Mouse (Mus musculus) limb, embryonic 15.5 days (tissue): ENCODE measurements at regions not wholly inside any gene's neighbourhood (a gene's known extent, or its start where the extent isn't known, plus 50 kb on each side); places are given as distances from the start of the nearest gene placed in this dataset.

Source experiments
- ATAC-seq: fragments of 200-750 bp; cut with Nextera tagmentation; 2 replicates; pipeline ENCODE4 v1.8.0; 2017; ENCODE audit warnings: low read depth, moderate TSS enrichment; ENCODE audit not compliant: insufficient number of reproducible peaks, low FRiP score, low TSS enrichment
- H3K27ac ChIP-seq: fragments of 300-500 bp; sonication (generic); 2 replicates; pipeline ENCODE4 v1.5.1; 2015; ENCODE audit warnings: moderate library complexity, mild to moderate bottlenecking, inconsistent platforms
- H3K27me3 ChIP-seq: fragments of 300-500 bp; sonication (generic); 2 replicates; pipeline ENCODE4 v1.6.1; 2015; ENCODE audit warnings: inconsistent platforms
- H3K36me3 ChIP-seq: fragments of 300-500 bp; sonication (generic); 2 replicates; pipeline ENCODE4 v1.6.1; 2015; ENCODE audit warnings: inconsistent platforms
- H3K4me1 ChIP-seq: fragments of 300-500 bp; sonication (generic); 2 replicates; pipeline ENCODE4 v1.6.1; 2015; ENCODE audit warnings: inconsistent platforms
- H3K4me2 ChIP-seq: fragments of 300-500 bp; sonication (generic); 2 replicates; pipeline ENCODE4 v1.6.1; 2015; ENCODE audit warnings: mild to moderate bottlenecking, inconsistent platforms
- H3K4me3 ChIP-seq: fragments of 300-500 bp; sonication (generic); 2 replicates; pipeline ENCODE4 v1.5.1; 2015; ENCODE audit warnings: mild to moderate bottlenecking, inconsistent platforms
- H3K9ac ChIP-seq: fragments of 300-500 bp; sonication (generic); 2 replicates; pipeline ENCODE4 v1.6.1; 2015; ENCODE audit warnings: inconsistent platforms
- H3K9me3 ChIP-seq: fragments of 300-500 bp; sonication (generic); 2 replicates; pipeline ENCODE4 v1.6.1; 2016; ENCODE audit warnings: inconsistent platforms
- WGBS: fragments of 180-500 bp; shearing (Covaris S2); methylation state at CpG from one replicate; pipeline ENCODE4 v1.1.7; 2015; 5-methylcytosine and 5-hydroxymethylcytosine counted together

DNA sequence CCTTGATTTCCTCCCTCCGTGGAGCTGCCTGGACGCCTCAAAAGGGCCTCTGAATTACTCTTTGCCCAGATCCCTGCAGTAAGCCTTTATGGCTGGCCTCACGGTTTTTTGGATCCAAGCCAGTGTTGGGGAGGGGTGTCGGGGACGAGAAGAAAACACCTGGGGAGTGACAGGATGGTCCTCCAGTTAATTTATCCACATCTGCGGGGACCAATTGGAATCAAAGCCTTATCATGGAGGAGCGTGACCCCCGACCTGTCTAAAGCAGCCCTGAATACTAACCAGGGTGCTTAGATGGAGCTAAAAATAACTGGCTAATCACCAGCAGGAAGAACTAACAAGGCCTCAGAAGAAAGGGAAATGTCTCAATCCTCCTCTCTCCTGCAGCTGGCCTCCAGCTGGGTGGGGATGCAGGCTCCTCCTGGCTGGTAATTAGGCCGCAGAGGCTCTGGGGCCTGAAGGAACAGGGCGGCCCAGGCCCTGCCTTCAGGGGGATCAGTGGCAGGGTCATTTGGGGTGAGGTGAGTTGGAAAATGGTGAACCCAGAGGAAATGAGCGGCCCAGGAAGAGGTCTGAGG, 107.2 kb upstream of the Atp1a1 start:
- H3K9ac ChIP-seq = no peak overlapping the region
- no peaks in the 10 kb centered on the region for H3K36me3 ChIP-seq
- H3K9me3 ChIP-seq = no peaks in the 10 kb centered on the region
- peak overlapping the region; percentile 64; the same call in 1 of the 2 replicates for H3K27ac ChIP-seq
- ATAC-seq = no peak
- no peaks in the 10 kb centered on the region for H3K27me3 ChIP-seq
- WGBS = 15% methylated on average over 11 of the region's 11 CpGs
- no peak overlapping the region; the same call in 1 of the 2 replicates for H3K4me2 ChIP-seq
- H3K4me3 ChIP-seq = no peak overlapping the region
- peaks cover 33% of the 10 kb centered on the region for H3K4me1 ChIP-seq

GRCm38 (mm10) chr3:101709379-101709970, 105.0 kb upstream of the Atp1a1 start:
- peaks cover 33% of the 10 kb centered on the region for H3K4me1 ChIP-seq
- H3K9ac ChIP-seq = no peak overlapping the region
- no peak overlapping the region for H3K4me3 ChIP-seq
- H3K36me3 ChIP-seq = no peaks in the 10 kb centered on the region
- 62% methylated on average over 12 of the region's 12 CpGs for WGBS
- no peak overlapping the region for H3K4me2 ChIP-seq
- no peak for ATAC-seq
- H3K9me3 ChIP-seq = no peaks in the 10 kb centered on the region
- no peak overlapping the region for H3K27ac ChIP-seq
- H3K27me3 ChIP-seq = no peaks in the 10 kb centered on the region

DNA sequence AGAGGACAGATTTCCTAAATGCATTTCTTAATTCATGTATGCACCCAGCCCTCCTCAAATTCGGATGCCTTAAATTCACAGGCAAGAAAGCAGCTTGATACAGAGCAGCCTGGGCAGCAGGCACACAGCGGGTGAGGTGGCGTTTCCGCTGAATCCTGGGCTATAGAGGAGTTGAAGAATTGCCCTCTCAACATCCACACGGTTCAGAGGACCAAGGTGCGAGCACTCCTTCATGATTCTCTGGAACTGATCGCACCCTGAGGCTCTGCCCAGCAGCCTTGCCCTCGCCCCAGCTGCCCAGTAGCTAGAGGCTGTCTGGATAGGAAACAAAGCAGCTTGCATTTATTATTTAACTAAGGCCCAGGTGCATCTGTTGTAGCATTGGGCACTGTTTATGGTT, 104.3 kb upstream of the Atp1a1 start:
- no peak for ATAC-seq
- H3K9me3 ChIP-seq = no peaks in the 10 kb centered on the region
- WGBS = 63% methylated on average over 8 of the region's 8 CpGs
- no peak overlapping the region for H3K4me3 ChIP-seq
- no peak overlapping the region for H3K27ac ChIP-seq
- H3K27me3 ChIP-seq = no peaks in the 10 kb centered on the region
- peaks cover 33% of the 10 kb centered on the region for H3K4me1 ChIP-seq
- H3K9ac ChIP-seq = no peak overlapping the region
- H3K4me2 ChIP-seq = no peak overlapping the region
- no peaks in the 10 kb centered on the region for H3K36me3 ChIP-seq

DNA sequence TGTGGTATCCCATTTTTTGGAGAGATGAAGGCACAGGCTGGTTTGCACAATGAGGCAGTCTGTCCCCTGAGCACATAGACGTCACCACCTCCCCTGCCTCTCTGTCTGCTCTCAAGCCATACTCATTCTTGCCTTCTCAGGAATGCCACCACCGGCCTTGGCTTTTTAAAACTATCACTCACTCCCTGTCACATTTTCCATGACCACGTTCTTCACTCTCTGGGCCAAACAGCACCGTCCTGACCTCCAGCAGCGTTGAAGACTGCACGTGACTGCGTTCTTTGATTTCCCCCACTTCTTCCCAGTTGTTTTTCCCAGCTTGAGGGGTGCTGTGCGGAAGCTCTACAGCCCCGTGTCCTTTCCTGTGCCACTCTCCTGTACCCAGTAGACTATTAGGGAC, 100.4 kb upstream of the Atp1a1 start:
- H3K36me3 ChIP-seq = no peaks in the 10 kb centered on the region
- peaks cover 28% of the 10 kb centered on the region for H3K4me1 ChIP-seq
- no peak overlapping the region for H3K4me2 ChIP-seq
- H3K4me3 ChIP-seq = no peak overlapping the region
- no peak overlapping the region for H3K9ac ChIP-seq
- no peaks in the 10 kb centered on the region for H3K9me3 ChIP-seq
- no peaks in the 10 kb centered on the region for H3K27me3 ChIP-seq
- WGBS = 66% methylated on average over 9 of the region's 9 CpGs
- ATAC-seq = no peak
- H3K27ac ChIP-seq = no peak overlapping the region

- H3K4me1 ChIP-seq = peaks cover 25% of the 10 kb centered on the region
- WGBS = 92% methylated on average over 5 of the region's 5 CpGs
- H3K27me3 ChIP-seq = no peaks in the 10 kb centered on the region
- H3K9ac ChIP-seq = no peak overlapping the region
- no peaks in the 10 kb centered on the region for H3K9me3 ChIP-seq
- H3K27ac ChIP-seq = no peak overlapping the region
- H3K4me3 ChIP-seq = no peak overlapping the region
- H3K36me3 ChIP-seq = no peaks in the 10 kb centered on the region
- H3K4me2 ChIP-seq = no peak overlapping the region
- no peak for ATAC-seq
These were observed 99.8 kb upstream of the Atp1a1 start for GRCm38 (mm10) chr3:101704326-101704725.

GRCm38 (mm10) chr3:101701763-101702173, 97.3 kb upstream of the Atp1a1 start:
- Histone ChIP-seq H3K4me3 (no peak overlapping the region), H3K4me1 (peaks cover 21% of the 10 kb centered on the region), H3K9me3 (no peaks in the 10 kb centered on the region), H3K4me2 (no peak overlapping the region), H3K9ac (no peak overlapping the region), H3K36me3 (no peaks in the 10 kb centered on the region), H3K27me3 (no peaks in the 10 kb centered on the region), H3K27ac (no peak overlapping the region)
- no peak for ATAC-seq
- 11% methylated on average over 1 of the region's 1 CpGs for WGBS

DNA sequence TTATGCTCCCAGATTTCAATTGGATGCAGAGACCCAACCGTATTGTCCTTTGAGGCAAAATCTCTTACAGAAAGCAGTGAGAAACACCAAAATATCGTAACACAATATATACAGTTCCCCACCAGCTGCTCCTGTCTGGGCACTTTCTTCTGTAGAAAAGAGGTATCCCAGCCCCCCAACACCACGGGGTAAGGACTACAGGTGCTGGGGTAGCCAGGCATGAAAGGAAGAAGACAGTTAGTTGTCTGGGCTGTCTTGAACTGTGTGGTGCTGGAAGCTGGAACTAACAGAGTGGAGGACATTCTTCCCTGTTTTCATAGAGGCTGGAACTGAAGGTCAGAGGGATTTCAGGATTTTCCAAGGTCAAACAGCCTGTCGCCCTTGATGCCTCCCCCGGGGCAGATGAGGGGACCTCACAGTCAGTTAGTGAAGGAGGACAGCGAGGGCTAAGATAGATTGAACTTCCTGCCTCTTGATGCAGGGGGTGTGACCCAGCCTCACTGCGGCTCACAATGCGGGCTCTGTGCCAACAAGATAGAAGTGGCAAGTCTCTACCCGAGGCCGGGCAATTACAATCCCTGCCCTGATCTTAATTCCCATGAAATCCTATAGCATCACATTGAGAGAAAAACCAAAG, 96.6 kb upstream of the Atp1a1 start:
- Histone ChIP-seq H3K4me2 (no peak overlapping the region), H3K4me3 (no peak overlapping the region), H3K36me3 (no peaks in the 10 kb centered on the region), H3K9ac (no peak overlapping the region), H3K9me3 (no peaks in the 10 kb centered on the region), H3K27ac (0 out of 2 replicates have a peak overlapping the region, but pooled peaks have one; percentile 8), H3K4me1 (peaks cover 21% of the 10 kb centered on the region), H3K27me3 (no peaks in the 10 kb centered on the region)
- 53% methylated on average over 10 of the region's 10 CpGs for WGBS
- 0 out of 2 replicates have a peak, but pooled peaks have one; percentile 48 for ATAC-seq

GRCm38 (mm10) chr3:101699929-101700681, 95.6 kb upstream of the Atp1a1 start:
- H3K27me3 ChIP-seq = no peaks in the 10 kb centered on the region
- no peaks in the 10 kb centered on the region for H3K36me3 ChIP-seq
- ATAC-seq = no peak
- no peak overlapping the region for H3K4me3 ChIP-seq
- H3K9me3 ChIP-seq = no peaks in the 10 kb centered on the region
- 63% methylated on average over 12 of the region's 12 CpGs for WGBS
- H3K9ac ChIP-seq = no peak overlapping the region
- H3K27ac ChIP-seq = 0 out of 2 replicates have a peak overlapping the region, but pooled peaks have one; percentile 22
- peaks cover 21% of the 10 kb centered on the region for H3K4me1 ChIP-seq
- H3K4me2 ChIP-seq = no peak overlapping the region

DNA sequence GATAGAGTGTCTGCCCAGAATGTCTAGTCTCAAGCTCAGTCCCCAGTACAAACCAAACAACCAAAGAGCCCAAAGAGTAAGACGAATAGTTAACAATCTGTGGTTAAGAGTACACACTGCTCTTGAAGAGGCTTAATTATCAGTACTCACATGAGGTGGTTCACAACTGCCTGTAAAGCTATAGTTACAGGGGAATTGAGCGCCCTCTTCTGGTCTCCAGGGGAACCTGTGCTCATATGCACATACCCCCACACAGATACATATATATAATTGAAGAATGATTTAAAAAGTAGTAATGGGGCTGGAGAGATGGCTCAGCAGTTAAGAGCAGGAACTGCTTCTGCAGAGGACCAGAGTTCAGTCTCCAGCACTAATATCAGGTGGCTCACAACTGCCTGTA, 92.3 kb upstream of the Atp1a1 start:
- H3K27ac ChIP-seq = no peak overlapping the region
- H3K4me3 ChIP-seq = no peak overlapping the region
- H3K9ac ChIP-seq = no peak overlapping the region
- no peaks in the 10 kb centered on the region for H3K36me3 ChIP-seq
- no peaks in the 10 kb centered on the region for H3K27me3 ChIP-seq
- 89% methylated on average over 2 of the region's 2 CpGs for WGBS
- peaks cover 17% of the 10 kb centered on the region for H3K4me1 ChIP-seq
- H3K4me2 ChIP-seq = no peak overlapping the region
- no peak for ATAC-seq
- H3K9me3 ChIP-seq = no peaks in the 10 kb centered on the region

DNA sequence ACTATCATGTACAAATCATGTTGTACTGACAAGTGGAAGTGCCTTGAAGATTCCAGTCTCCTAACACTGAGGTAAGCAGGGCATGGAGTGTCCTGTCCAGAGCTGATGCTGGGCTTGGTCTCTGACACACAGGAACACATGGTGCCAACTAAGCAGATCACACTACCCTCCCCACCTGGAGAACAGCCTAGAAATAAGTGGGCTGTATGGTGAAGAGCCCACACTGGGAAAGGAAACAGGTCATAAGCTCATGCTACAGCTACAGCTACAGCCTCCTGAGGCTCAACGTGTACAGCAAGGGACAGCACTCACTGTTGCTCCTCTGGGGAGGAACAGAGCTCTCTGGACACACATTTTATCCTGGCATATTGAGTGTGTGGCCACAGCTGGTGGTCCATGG, 89.8 kb upstream of the Atp1a1 start:
- WGBS = 67% methylated on average over 1 of the region's 1 CpGs
- H3K9me3 ChIP-seq = no peaks in the 10 kb centered on the region
- no peak overlapping the region for H3K9ac ChIP-seq
- no peak overlapping the region for H3K27ac ChIP-seq
- no peak overlapping the region for H3K4me3 ChIP-seq
- H3K36me3 ChIP-seq = no peaks in the 10 kb centered on the region
- H3K4me2 ChIP-seq = no peak overlapping the region
- no peaks in the 10 kb centered on the region for H3K4me1 ChIP-seq
- no peaks in the 10 kb centered on the region for H3K27me3 ChIP-seq
- ATAC-seq = no peak

GRCm38 (mm10) chr3:101691937-101692604, 87.6 kb upstream of the Atp1a1 start:
- Histone ChIP-seq H3K4me2 (no peak overlapping the region), H3K27ac (no peak overlapping the region), H3K4me1 (no peaks in the 10 kb centered on the region), H3K9me3 (no peaks in the 10 kb centered on the region), H3K9ac (no peak overlapping the region), H3K36me3 (no peaks in the 10 kb centered on the region), H3K4me3 (no peak overlapping the region), H3K27me3 (no peaks in the 10 kb centered on the region)
- 38% methylated on average over 8 of the region's 8 CpGs for WGBS
- ATAC-seq = no peak
